Mouse (Mus musculus) limb, embryonic 12.5 days (tissue): ENCODE measurements around the gene Cenpt. TPM values are rescaled to one million over a fixed set of nuclear protein-coding genes. Genes with fewer than 3 reads are reported as not detected.

Source experiments
- ATAC-seq: fragments of 200-750 bp; cut with Nextera tagmentation; 2 replicates; pipeline ENCODE4 v1.8.0; 2017; ENCODE audit warnings: low read depth, moderate TSS enrichment; ENCODE audit not compliant: insufficient number of reproducible peaks, insufficient read depth, low FRiP score, low TSS enrichment
- H3K27ac ChIP-seq: fragments of 300-500 bp; sonication (generic); 2 replicates; pipeline ENCODE4 v1.5.1; 2016; ENCODE audit warnings: mild to moderate bottlenecking, moderate library complexity
- H3K27me3 ChIP-seq: fragments of 300-500 bp; sonication (generic); 2 replicates; pipeline ENCODE4 v1.6.1; 2016; ENCODE audit warnings: mild to moderate bottlenecking, moderate library complexity
- H3K36me3 ChIP-seq: fragments of 300-500 bp; sonication (generic); 2 replicates; pipeline ENCODE4 v1.6.1; 2016; ENCODE audit warnings: mild to moderate bottlenecking, moderate library complexity
- H3K4me1 ChIP-seq: fragments of 300-500 bp; sonication (generic); replicated peaks from 2 replicates; pipeline ENCODE4 v1.6.1; 2016
- H3K4me2 ChIP-seq: fragments of 300-500 bp; sonication (generic); 2 replicates; pipeline ENCODE4 v1.6.1; 2016; ENCODE audit warnings: mild to moderate bottlenecking, moderate library complexity
- H3K4me3 ChIP-seq: fragments of 300-500 bp; sonication (generic); replicated peaks from 2 replicates; pipeline ENCODE4 v1.5.1; 2016; ENCODE audit warnings: mild to moderate bottlenecking
- H3K9ac ChIP-seq: fragments of 300-500 bp; sonication (generic); replicated peaks from 2 replicates; pipeline ENCODE4 v1.6.1; 2016; ENCODE audit warnings: mild to moderate bottlenecking, moderate library complexity
- H3K9me3 ChIP-seq: fragments of 300-500 bp; sonication (generic); 2 replicates; pipeline ENCODE4 v1.6.1; 2016; ENCODE audit warnings: mild to moderate bottlenecking, moderate library complexity
- WGBS: fragments of 180-500 bp; shearing (Covaris S2); methylation state at CpG from one replicate; pipeline ENCODE4 v1.1.7; 2016; 5-methylcytosine and 5-hydroxymethylcytosine counted together
- polyA plus RNA-seq: library from polyadenylated mRNA; unstranded; fragments of >200 nt; fragmentation: Nextera tagmentation; extraction: Ambion mirVana; gene quantifications from 2 replicates; pipeline ENCODE4 v1.2.1, GENCODE M21; 2016

Gene Cenpt
- polyA plus RNA-seq, 1 experiment from 2014 or later, result 55.3 TPM

GRCm38 (mm10) chr8:105866364-105867029, 13.4 kb upstream of the Cenpt start:
- Histone ChIP-seq H3K4me2 (no peak overlapping the region), H3K9ac (no peak overlapping the region), H3K4me3 (no peak overlapping the region), H3K4me1 (peaks cover 9% of the 10 kb centered on the region), H3K27me3 (no peaks in the 10 kb centered on the region), H3K27ac (no peak overlapping the region), H3K9me3 (no peaks in the 10 kb centered on the region), H3K36me3 (peaks cover 73% of the 10 kb centered on the region)
- no peak for ATAC-seq
- WGBS, result 90% methylated on average over 6 of the region's 6 CpGs

GRCm38 (mm10) chr8:105861951-105862350, 8.9 kb upstream of the Cenpt start:
- Histone ChIP-seq H3K27ac (no peak overlapping the region), H3K9me3 (no peaks in the 10 kb centered on the region), H3K4me2 (peak overlapping the region; percentile 90), H3K9ac (peak overlapping the region; percentile 97; the same call in 1 of the 2 replicates), H3K27me3 (no peaks in the 10 kb centered on the region), H3K36me3 (peaks cover 36% of the 10 kb centered on the region), H3K4me1 (peaks cover 41% of the 10 kb centered on the region), H3K4me3 (peak overlapping the region; percentile 97)
- WGBS, result 13% methylated on average over 1 of the region's 1 CpGs
- ATAC-seq, result no peak

DNA sequence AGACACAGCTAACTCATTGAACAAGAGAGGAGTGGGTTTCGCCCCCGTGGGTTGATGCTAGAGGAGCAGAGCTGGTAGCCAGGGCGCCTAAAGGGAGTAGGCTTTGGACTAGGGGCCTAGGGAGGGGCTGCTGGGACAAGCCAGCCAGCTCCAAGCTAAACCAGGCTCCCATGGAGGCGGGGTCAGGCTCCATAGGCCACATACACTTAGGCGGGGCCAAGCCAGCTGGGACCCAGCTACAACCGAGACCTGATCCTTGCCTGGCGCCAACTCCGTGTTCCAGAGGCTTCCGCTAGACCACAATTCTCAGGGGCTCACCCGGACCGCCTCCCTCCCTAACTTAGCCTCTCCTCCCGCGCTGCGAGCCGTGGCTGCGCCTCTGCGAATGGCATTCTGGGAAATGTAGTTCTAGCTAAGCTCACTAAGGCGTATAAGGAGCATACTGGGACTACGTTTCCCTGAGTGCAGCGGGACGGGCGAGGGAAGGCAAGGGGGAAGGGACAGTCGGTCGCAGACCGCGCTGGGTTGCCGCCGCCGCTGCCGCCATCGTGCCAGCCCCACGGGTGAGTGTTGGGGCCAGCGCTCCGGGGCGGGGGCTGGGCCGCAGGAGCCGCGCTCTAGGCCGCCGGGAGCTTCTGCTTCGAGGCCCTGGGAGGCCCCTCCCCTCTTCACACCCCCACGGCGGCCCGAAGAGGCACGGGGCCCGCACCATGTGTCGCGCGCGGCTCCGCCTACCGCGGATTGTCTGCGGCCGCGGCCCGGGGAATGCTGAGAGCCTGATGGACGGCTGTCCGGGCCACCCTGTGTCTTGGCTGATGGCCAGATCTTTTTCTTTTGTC, 7.3 kb upstream of the Cenpt start, which contains the start of gene Nutf2:
Gene Nutf2 (plus strand): TSS at position 438 of the 839 bp plus-strand sequence.
- Histone ChIP-seq H3K4me3 (peak within 1 kb of the TSS; percentile 97), H3K9me3 (no peaks in the 10 kb centered on the region), H3K9ac (peak within 1 kb of the TSS; percentile 97), H3K27me3 (no peaks in the 10 kb centered on the region), H3K27ac (peak within 1 kb of the TSS; percentile 85), H3K36me3 (peaks cover 21% of the 10 kb centered on the region), H3K4me2 (peak within 1 kb of the TSS; percentile 90), H3K4me1 (peaks cover 53% of the 10 kb centered on the region)
- WGBS, result under 1% methylated on average over 59 of the region's 59 CpGs
- ATAC-seq, result peak; percentile 98

DNA sequence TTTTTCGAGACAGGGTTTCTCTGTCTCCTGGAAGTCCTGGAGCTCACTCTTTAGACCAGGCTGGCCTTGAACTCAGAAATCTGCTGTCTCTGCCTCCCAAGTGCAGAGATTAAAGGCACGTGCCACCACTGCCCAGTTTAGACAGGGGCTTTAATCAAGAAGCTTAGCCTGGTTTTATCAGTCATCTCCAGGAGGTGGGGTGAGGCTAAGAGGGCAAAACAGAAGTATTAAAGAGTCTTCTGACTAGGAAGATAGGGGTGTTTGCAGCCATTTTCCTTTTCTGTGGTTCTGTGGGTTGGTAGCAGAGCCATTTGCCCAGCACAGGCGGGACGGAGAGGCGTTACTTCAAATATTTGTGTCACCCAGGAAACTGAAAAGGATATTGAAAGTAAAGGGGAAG, 6.2 kb upstream of the Cenpt start:
- Histone ChIP-seq H3K27ac (peak overlapping the region; percentile 85), H3K9ac (no peak overlapping the region), H3K4me3 (no peak overlapping the region), H3K27me3 (no peaks in the 10 kb centered on the region), H3K9me3 (no peaks in the 10 kb centered on the region), H3K36me3 (peaks cover 15% of the 10 kb centered on the region), H3K4me1 (peaks cover 54% of the 10 kb centered on the region), H3K4me2 (peak overlapping the region; percentile 90; the same call in 1 of the 2 replicates)
- 79% methylated on average over 5 of the region's 5 CpGs for WGBS
- no peak for ATAC-seq

- Histone ChIP-seq H3K4me2 (peak overlapping the region; percentile 3; the same call in 1 of the 2 replicates), H3K4me1 (peaks cover 56% of the 10 kb centered on the region), H3K9ac (no peak overlapping the region), H3K9me3 (no peaks in the 10 kb centered on the region), H3K36me3 (peaks cover 11% of the 10 kb centered on the region), H3K27ac (no peak overlapping the region), H3K27me3 (no peaks in the 10 kb centered on the region), H3K4me3 (no peak overlapping the region)
- 85% methylated on average over 5 of the region's 5 CpGs for WGBS
- no peak for ATAC-seq
Observed at GRCm38 (mm10) chr8:105858495-105858894, 5.4 kb upstream of the Cenpt start.

GRCm38 (mm10) chr8:105856168-105856835, 3.2 kb upstream of the Cenpt start:
- 19% methylated on average over 15 of the region's 15 CpGs for WGBS
- peaks cover 45% of the 10 kb centered on the region for H3K4me1 ChIP-seq
- peak overlapping the region; percentile 82 for H3K9ac ChIP-seq
- ATAC-seq, result no peak
- no peaks in the 10 kb centered on the region for H3K9me3 ChIP-seq
- H3K4me2 ChIP-seq, result peak overlapping the region; percentile 98
- H3K27ac ChIP-seq, result peak overlapping the region; percentile 89
- H3K36me3 ChIP-seq, result peaks cover 7% of the 10 kb centered on the region; the same call in 1 of the 2 replicates
- peak overlapping the region; percentile 77 for H3K4me3 ChIP-seq
- no peaks in the 10 kb centered on the region for H3K27me3 ChIP-seq

GRCm38 (mm10) chr8:105855248-105856167, 2.4 kb upstream of the Cenpt start:
- Histone ChIP-seq H3K4me1 (peaks cover 49% of the 10 kb centered on the region), H3K9ac (peak overlapping the region; percentile 82), H3K4me2 (peak overlapping the region; percentile 98), H3K4me3 (peak overlapping the region; percentile 77), H3K9me3 (no peaks in the 10 kb centered on the region), H3K27ac (peak overlapping the region; percentile 89), H3K36me3 (peaks cover 7% of the 10 kb centered on the region; the same call in 1 of the 2 replicates), H3K27me3 (no peaks in the 10 kb centered on the region)
- ATAC-seq, result no peak
- WGBS, result under 1% methylated on average over 71 of the region's 71 CpGs

- Histone ChIP-seq H3K4me3 (peak within 1 kb of the TSS; percentile 77), H3K9me3 (no peaks in the 10 kb centered on the region), H3K4me2 (peak within 1 kb of the TSS; percentile 98), H3K36me3 (peaks cover 7% of the 10 kb centered on the region; the same call in 1 of the 2 replicates), H3K4me1 (peaks cover 49% of the 10 kb centered on the region), H3K27me3 (no peaks in the 10 kb centered on the region), H3K27ac (peak within 1 kb of the TSS; percentile 89), H3K9ac (peak within 1 kb of the TSS; percentile 82)
- peak; percentile 91 for ATAC-seq
- under 1% methylated on average over 43 of the region's 43 CpGs for WGBS
Observed at GRCm38 (mm10) chr8:105854715-105855216, 1.7 kb upstream of the Cenpt start, which contains the start of gene Thap11. Thap11 (plus strand) TSS chr8:105855132.

GRCm38 (mm10) chr8:105854303-105854702, 1.2 kb upstream of the Cenpt start:
- peak; percentile 0; the same call in 1 of the 2 replicates for ATAC-seq
- H3K9me3 ChIP-seq, result no peaks in the 10 kb centered on the region
- peak overlapping the region; percentile 98 for H3K4me2 ChIP-seq
- no peaks in the 10 kb centered on the region for H3K27me3 ChIP-seq
- peak overlapping the region; percentile 77 for H3K4me3 ChIP-seq
- peak overlapping the region; percentile 89; the same call in 1 of the 2 replicates for H3K27ac ChIP-seq
- H3K9ac ChIP-seq, result no peak overlapping the region
- WGBS, result 26% methylated on average over 8 of the region's 8 CpGs
- H3K36me3 ChIP-seq, result peaks cover 12% of the 10 kb centered on the region
- H3K4me1 ChIP-seq, result peaks cover 44% of the 10 kb centered on the region
